Mouse (Mus musculus) testis, adult 2 months (tissue): ENCODE data around the gene Tor1a.

Experiments
- CTCF ChIP-seq: fragments of 200-500 bp; IDR thresholded peaks from 2 replicates; pipeline ENCODE4 v1.5.1; 2012; ENCODE audit warnings: low read depth, mild to moderate bottlenecking, inconsistent platforms, low read length, moderate library complexity; ENCODE audit not compliant: control insufficient read depth, insufficient read depth, insufficient replicate concordance
- POLR2A ChIP-seq: fragments of 200-500 bp; IDR thresholded peaks from 2 replicates; pipeline ENCODE4 v1.6.1; 2012; ENCODE audit warnings: low read depth, mild to moderate bottlenecking, inconsistent platforms, low read length, moderate library complexity; ENCODE audit not compliant: control insufficient read depth

DNA sequence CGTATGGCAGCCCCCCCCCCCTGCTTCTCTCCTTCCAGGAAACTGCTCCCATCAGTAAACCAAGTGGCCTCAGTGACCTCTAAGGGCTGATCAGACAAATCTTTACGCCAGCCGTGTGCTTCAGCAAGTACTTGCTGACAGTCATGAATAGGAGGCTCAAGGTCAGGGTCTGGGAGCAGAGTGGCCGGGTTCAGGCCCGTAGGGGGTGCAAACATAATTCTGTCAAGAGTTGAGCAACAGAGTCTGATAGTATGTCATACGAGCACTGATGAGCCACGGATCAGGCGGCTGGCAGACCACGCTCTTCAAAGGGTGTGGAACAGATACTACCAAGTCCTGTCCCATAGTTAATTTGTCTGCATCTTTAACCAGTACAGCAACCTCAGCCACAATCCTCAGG lies 22.5 kb upstream of the Tor1a start:
- no peak for TF ChIP-seq POLR2A
- TF ChIP-seq CTCF, result no peak
